ENCODE assay signal across 10 mouse cellular contexts in genomic region chr9:121951114-121951423, GRCm38 (mm10). TPM values are rescaled to one million over a fixed set of nuclear protein-coding genes. Genes with fewer than 3 reads are reported as not detected.
DNase-seq lines count a peak whose midpoint lies in the region; ATAC-seq lines count a peak whose summit lies in the region.
"Had no signal": no experiment of that assay in that cellular context is flagged by ENCODE, and none has a peak within 500 bp of the region (broad histone marks: within the 10 kb centered on the region; RNA-seq: fewer than 3 reads in every experiment).

No protein-coding gene starts in this region.

- no peaks in the 10 kb centered on the region for H3K9me3 ChIP-seq in kidney, embryonic 15.5 days (replicated peaks)
- H3K9me3 ChIP-seq in embryonic facial prominence, embryonic 13.5 days, result no peaks in the 10 kb centered on the region
- no peaks in the 10 kb centered on the region for H3K9me3 ChIP-seq in hindbrain, embryonic 15.5 days
- no peaks in the 10 kb centered on the region for H3K9me3 ChIP-seq in midbrain, embryonic 15.5 days
- H3K9me3 ChIP-seq: G1E; megakaryocyte, embryonic 14.5 days had no signal

- H3K4me1 ChIP-seq in kidney, embryonic 15.5 days, result peaks cover 18% of the 10 kb centered on the region
- H3K4me1 ChIP-seq in embryonic facial prominence, embryonic 13.5 days, result peaks cover 42% of the 10 kb centered on the region
- peaks cover 10% of the 10 kb centered on the region for H3K4me1 ChIP-seq in hindbrain, embryonic 15.5 days (replicated peaks)
- peaks cover 11% of the 10 kb centered on the region for H3K4me1 ChIP-seq in midbrain, embryonic 15.5 days

- H3K27me3 ChIP-seq in kidney, embryonic 15.5 days, result no peaks in the 10 kb centered on the region
- H3K27me3 ChIP-seq in embryonic facial prominence, embryonic 13.5 days, result no peaks in the 10 kb centered on the region
- H3K27me3 ChIP-seq in hindbrain, embryonic 15.5 days, result no peaks in the 10 kb centered on the region
- no peaks in the 10 kb centered on the region for H3K27me3 ChIP-seq in midbrain, embryonic 15.5 days (replicated peaks)

- H3K4me2 ChIP-seq in kidney, embryonic 15.5 days, result peak overlapping the region; percentile 54
- peak overlapping the region; percentile 60 for H3K4me2 ChIP-seq in embryonic facial prominence, embryonic 13.5 days
- H3K4me2 ChIP-seq in hindbrain, embryonic 15.5 days, result peak overlapping the region; percentile 52
- peak overlapping the region; percentile 38 for H3K4me2 ChIP-seq in midbrain, embryonic 15.5 days

- no peak for DNase-seq in kidney, adult 8-10 months
- no peak for DNase-seq in cerebellum, postnatal 36 days
- DNase-seq in urinary bladder, postnatal 10 days (ENCODE audit: low spot score), result no peak

- ATAC-seq in kidney, embryonic 15.5 days (replicated peaks; ENCODE audit: low FRiP score), result peak; percentile 28; the same call in 1 of the 2 replicates
- ATAC-seq in embryonic facial prominence, embryonic 13.5 days (ENCODE audit: insufficient number of reproducible peaks, insufficient read depth, low FRiP score, low TSS enrichment, low read depth), result peak; percentile 62
- 0 out of 2 replicates have a peak, but pooled peaks have one; percentile 62 for ATAC-seq in hindbrain, embryonic 15.5 days (ENCODE audit: low FRiP score, low read depth)
- no peak; the same call in 1 of the 2 replicates for ATAC-seq in midbrain, embryonic 15.5 days (replicated peaks)
- ATAC-seq in cerebellum, adult (ENCODE audit: insufficient number of reproducible peaks, low FRiP score, low TSS enrichment), result no peak

- peak overlapping the region; percentile 32; the same call in 1 of the 2 replicates for H3K27ac ChIP-seq in kidney, embryonic 15.5 days
- peak overlapping the region; percentile 88 for H3K27ac ChIP-seq in embryonic facial prominence, embryonic 13.5 days
- peak overlapping the region; percentile 77; the same call in 1 of the 2 replicates for H3K27ac ChIP-seq in hindbrain, embryonic 15.5 days (replicated peaks)
- H3K27ac ChIP-seq in midbrain, embryonic 15.5 days, result peak overlapping the region; percentile 45; the same call in 1 of the 2 replicates

- H3K4me3 ChIP-seq in kidney, embryonic 15.5 days (replicated peaks), result peak overlapping the region; percentile 29
- peak overlapping the region; percentile 36 for H3K4me3 ChIP-seq in embryonic facial prominence, embryonic 13.5 days
- peak overlapping the region; percentile 19 for H3K4me3 ChIP-seq in hindbrain, embryonic 15.5 days
- H3K4me3 ChIP-seq in midbrain, embryonic 15.5 days, result 0 out of 2 replicates have a peak overlapping the region, but pooled peaks have one; percentile 2
- H3K4me3 ChIP-seq: megakaryocyte, embryonic 14.5 days had no signal

- 37% methylated on average over 4 of the region's 4 CpGs for WGBS in kidney, embryonic 15.5 days
- WGBS in embryonic facial prominence, embryonic 13.5 days, result 34% methylated on average over 4 of the region's 4 CpGs
- WGBS in hindbrain, embryonic 15.5 days, result 30% methylated on average over 4 of the region's 4 CpGs
- WGBS in midbrain, embryonic 15.5 days, result 39% methylated on average over 4 of the region's 4 CpGs

- H3K9ac ChIP-seq in kidney, embryonic 15.5 days, result 0 out of 2 replicates have a peak overlapping the region, but pooled peaks have one; percentile 36
- peak overlapping the region; percentile 61 for H3K9ac ChIP-seq in embryonic facial prominence, embryonic 13.5 days
- H3K9ac ChIP-seq in hindbrain, embryonic 15.5 days, result peak overlapping the region; percentile 3; the same call in 1 of the 2 replicates
- no peak overlapping the region for H3K9ac ChIP-seq in midbrain, embryonic 15.5 days

- no peaks in the 10 kb centered on the region for H3K36me3 ChIP-seq in kidney, embryonic 15.5 days
- no peaks in the 10 kb centered on the region for H3K36me3 ChIP-seq in embryonic facial prominence, embryonic 13.5 days
- no peaks in the 10 kb centered on the region for H3K36me3 ChIP-seq in hindbrain, embryonic 15.5 days
- H3K36me3 ChIP-seq in midbrain, embryonic 15.5 days (replicated peaks), result no peaks in the 10 kb centered on the region
- H3K36me3 ChIP-seq: G1E had no signal

RNA-seq across cellular contexts. Expression of gene Fam198a, which starts 0.3 kb away (rescaled TPM):
- 1.1 and 2.1 TPM in 2 replicates for polyA plus RNA-seq in kidney, embryonic 15.5 days (2015; fragmentation: Nextera tagmentation; extraction: Ambion mirVana)
- polyA plus RNA-seq in embryonic facial prominence, embryonic 13.5 days (2015; fragmentation: Nextera tagmentation; extraction: Ambion mirVana), result 2.4 and 3.2 TPM in 2 replicates
- 1.8 and 2.1 TPM in 2 replicates for polyA plus RNA-seq in hindbrain, embryonic 15.5 days (2015; fragmentation: Nextera tagmentation; extraction: Ambion mirVana)
- 1.7 and 2.2 TPM in 2 replicates for polyA plus RNA-seq in midbrain, embryonic 15.5 days (2015; fragmentation: Nextera tagmentation; extraction: Ambion mirVana)
- polyA plus RNA-seq: G1E had no signal

RNA-seq across cellular contexts. Expression of gene Cyp8b1, which starts 35.0 kb away (rescaled TPM):
- polyA plus RNA-seq in kidney, embryonic 15.5 days (2015; fragmentation: Nextera tagmentation; extraction: Ambion mirVana), result 0.10 TPM in 1 of 2 replicates, not detected in the other
- polyA plus RNA-seq in embryonic facial prominence, embryonic 13.5 days (2015; fragmentation: Nextera tagmentation; extraction: Ambion mirVana), result 0.14 TPM in 1 of 2 replicates, not detected in the other
- not detected in 2 replicates for polyA plus RNA-seq in hindbrain, embryonic 15.5 days (2015; fragmentation: Nextera tagmentation; extraction: Ambion mirVana)
- not detected in 2 replicates for polyA plus RNA-seq in midbrain, embryonic 15.5 days (2015; fragmentation: Nextera tagmentation; extraction: Ambion mirVana)
- polyA plus RNA-seq: G1E had no signal

RNA-seq across cellular contexts. Expression of gene Pomgnt2, which starts 45.8 kb away (rescaled TPM):
- polyA plus RNA-seq in kidney, embryonic 15.5 days (2015; fragmentation: Nextera tagmentation; extraction: Ambion mirVana), result 14.7 and 17.1 TPM in 2 replicates
- polyA plus RNA-seq in embryonic facial prominence, embryonic 13.5 days (2015; fragmentation: Nextera tagmentation; extraction: Ambion mirVana), result 15.1 and 16.9 TPM in 2 replicates
- 36.1 and 36.2 TPM in 2 replicates for polyA plus RNA-seq in hindbrain, embryonic 15.5 days (2015; fragmentation: Nextera tagmentation; extraction: Ambion mirVana)
- 37.1 and 37.9 TPM in 2 replicates for polyA plus RNA-seq in midbrain, embryonic 15.5 days (2015; fragmentation: Nextera tagmentation; extraction: Ambion mirVana)
- polyA plus RNA-seq: G1E had no signal

RNA-seq across cellular contexts. Expression of gene Ackr2, which starts 52.9 kb away (rescaled TPM):
- 0.40 and 0.57 TPM in 2 replicates for polyA plus RNA-seq in kidney, embryonic 15.5 days (2015; fragmentation: Nextera tagmentation; extraction: Ambion mirVana)
- polyA plus RNA-seq in embryonic facial prominence, embryonic 13.5 days (2015; fragmentation: Nextera tagmentation; extraction: Ambion mirVana), result 0.58 TPM in 1 of 2 replicates, not detected in the other
- 2.9 and 3.0 TPM in 2 replicates for polyA plus RNA-seq in hindbrain, embryonic 15.5 days (2015; fragmentation: Nextera tagmentation; extraction: Ambion mirVana)
- 2.8 and 3.5 TPM in 2 replicates for polyA plus RNA-seq in midbrain, embryonic 15.5 days (2015; fragmentation: Nextera tagmentation; extraction: Ambion mirVana)
- polyA plus RNA-seq: G1E had no signal

Comparison
In these comparisons a context has a peak if more than half of its experiments do, and no peak if none do; other contexts are left out.
1. ATAC-seq: peak in kidney, embryonic 15.5 days (single experiment), embryonic facial prominence, embryonic 13.5 days (single experiment) and hindbrain, embryonic 15.5 days (single experiment); none in midbrain, embryonic 15.5 days (single experiment) and cerebellum, adult (single experiment).
2. H3K27ac ChIP-seq: peak in every context shown above with its lines; median percentile 88 in embryonic facial prominence, embryonic 13.5 days; 77 in hindbrain, embryonic 15.5 days; 45 in midbrain, embryonic 15.5 days; 32 in kidney, embryonic 15.5 days.
3. Peak in every context shown above with its lines, with median percentiles within 50 percentile points of each other: H3K4me2 ChIP-seq and H3K4me3 ChIP-seq.